Mouse (Mus musculus) forebrain, embryonic 16.5 days (tissue): ENCODE measurements around the gene Mrpl51. TPM values are rescaled to one million over a fixed set of nuclear protein-coding genes. Genes with fewer than 3 reads are reported as not detected.

Source experiments
- ATAC-seq: fragments of 200-750 bp; cut with Nextera tagmentation; 2 replicates; pipeline ENCODE4 v1.8.0; 2017; ENCODE audit warnings: mild to moderate bottlenecking, moderate library complexity
- H3K27ac ChIP-seq: fragments of 300-500 bp; sonication (generic); 2 replicates; pipeline ENCODE4 v1.5.1; 2014; ENCODE audit warnings: low read length, control low read depth
- H3K27me3 ChIP-seq: fragments of 300-500 bp; sonication (generic); replicated peaks from 2 replicates; pipeline ENCODE4 v1.6.1; 2014; ENCODE audit warnings: low read length; ENCODE audit not compliant: control insufficient read depth, insufficient read depth
- H3K36me3 ChIP-seq: fragments of 300-500 bp; sonication (generic); 2 replicates; pipeline ENCODE4 v1.6.1; 2014; ENCODE audit not compliant: control insufficient read depth, insufficient read depth
- H3K4me1 ChIP-seq: fragments of 300-500 bp; sonication (generic); replicated peaks from 2 replicates; pipeline ENCODE4 v1.6.1; 2014; ENCODE audit warnings: low read length; ENCODE audit not compliant: control insufficient read depth, insufficient read depth
- H3K4me2 ChIP-seq: fragments of 300-500 bp; sonication (generic); 2 replicates; pipeline ENCODE4 v1.6.1; 2014; ENCODE audit warnings: mild to moderate bottlenecking, low read length, control low read depth
- H3K4me3 ChIP-seq: fragments of 300-500 bp; sonication (generic); replicated peaks from 2 replicates; pipeline ENCODE4 v1.5.1; 2014; ENCODE audit warnings: mild to moderate bottlenecking, low read length, control low read depth
- H3K9ac ChIP-seq: fragments of 300-500 bp; sonication (generic); replicated peaks from 2 replicates; pipeline ENCODE4 v1.6.1; 2014; ENCODE audit warnings: low read depth, low read length, control low read depth
- H3K9me3 ChIP-seq: fragments of 300-500 bp; sonication (generic); 2 replicates; pipeline ENCODE4 v1.6.1; 2016; ENCODE audit warnings: low read length; ENCODE audit not compliant: control insufficient read depth
- WGBS: fragments of 180-500 bp; shearing (Covaris S2); extraction: QIAGEN DNeasy Blood & Tissue Kit; methylation state at CpG from one replicate; pipeline ENCODE4 v1.1.7; 2014; 5-methylcytosine and 5-hydroxymethylcytosine counted together
- polyA plus RNA-seq: library from polyadenylated mRNA; unstranded; fragments of >200 nt; fragmentation: Nextera tagmentation; extraction: Ambion mirVana; gene quantifications from 2 replicates; pipeline ENCODE4 v1.2.1, GENCODE M21; 2015

Gene Mrpl51
- polyA plus RNA-seq, 1 experiment from 2014 or later = 140 TPM

DNA sequence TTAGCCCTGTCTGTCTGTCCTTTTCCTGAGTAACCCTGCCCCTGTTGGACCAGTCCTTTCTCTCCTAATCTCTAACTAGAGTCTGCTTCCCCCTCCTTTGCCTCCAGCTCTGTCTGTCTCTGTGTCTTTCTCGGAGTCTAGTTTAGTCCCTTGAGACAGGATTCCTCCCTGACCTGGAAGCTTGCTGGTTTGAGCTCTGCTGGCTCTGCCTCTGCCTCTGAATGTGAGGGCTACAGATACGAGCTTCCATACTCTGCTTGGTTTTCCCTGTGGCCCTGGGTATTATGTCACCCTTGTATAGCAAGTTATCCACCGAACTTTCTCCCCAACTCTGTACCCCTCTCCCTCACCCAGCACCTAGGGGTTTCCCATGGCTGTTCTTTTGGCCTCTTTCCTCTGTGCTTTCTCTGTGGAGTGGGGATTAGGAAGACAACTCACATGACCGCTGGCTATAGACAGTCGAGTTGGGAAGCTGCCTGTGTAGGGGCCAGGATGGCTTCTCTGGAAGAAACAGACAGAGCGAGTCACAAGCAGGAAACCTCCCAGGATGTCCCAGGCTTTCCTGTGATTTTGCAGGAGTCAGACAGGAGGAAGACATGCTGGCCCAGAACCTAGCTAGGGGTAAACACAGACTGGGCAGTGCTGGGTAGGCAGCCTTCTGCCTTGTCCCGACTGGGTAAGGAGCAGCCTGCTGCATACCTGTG is 42.4 kb downstream of the Mrpl51 start:
- H3K9me3 ChIP-seq = no peaks in the 10 kb centered on the region
- no peak overlapping the region for H3K4me3 ChIP-seq
- no peak overlapping the region for H3K9ac ChIP-seq
- no peak overlapping the region for H3K4me2 ChIP-seq
- 65% methylated on average over 7 of the region's 7 CpGs for WGBS
- no peak overlapping the region for H3K27ac ChIP-seq
- no peaks in the 10 kb centered on the region for H3K27me3 ChIP-seq
- peaks cover 14% of the 10 kb centered on the region for H3K4me1 ChIP-seq
- ATAC-seq = no peak
- H3K36me3 ChIP-seq = no peaks in the 10 kb centered on the region

DNA sequence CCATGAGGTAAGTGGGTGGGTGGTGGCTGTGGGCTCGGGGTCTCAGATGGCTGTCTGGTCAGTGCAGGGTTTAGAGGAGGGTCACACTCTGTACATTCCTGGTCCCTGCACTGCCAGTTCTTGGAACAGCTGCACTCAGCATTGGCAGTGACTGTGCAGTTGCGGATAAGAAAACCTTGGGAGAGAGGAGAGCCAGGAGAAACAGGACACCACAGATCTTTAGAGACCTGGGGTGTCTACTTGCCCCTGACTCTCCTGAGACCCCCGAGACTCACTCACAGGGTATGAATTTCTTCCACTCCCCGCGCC is 42.9 kb downstream of the Mrpl51 start:
- 77% methylated on average over 5 of the region's 5 CpGs for WGBS
- H3K27me3 ChIP-seq = no peaks in the 10 kb centered on the region
- no peaks in the 10 kb centered on the region for H3K36me3 ChIP-seq

DNA sequence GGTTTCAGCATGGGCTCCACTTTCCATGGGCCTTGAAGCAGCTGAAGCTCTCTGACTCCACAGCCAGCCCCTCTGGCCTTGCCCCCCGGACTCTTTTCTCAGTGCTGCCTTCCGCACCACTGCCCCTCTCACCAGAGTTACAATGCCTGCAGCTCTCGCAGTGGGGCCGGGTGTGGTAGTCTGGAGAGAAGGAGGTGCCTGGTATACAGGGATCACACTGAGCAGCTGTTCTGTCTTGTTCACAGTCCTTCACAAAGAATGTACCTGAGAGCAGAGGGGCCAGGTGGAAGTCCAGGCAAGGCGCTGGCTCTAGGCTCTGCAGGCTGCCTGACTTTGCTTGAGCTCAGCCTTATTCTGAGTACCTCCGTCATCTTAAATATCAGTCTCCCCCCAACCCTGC is 44.7 kb downstream of the Mrpl51 start:
- no peaks in the 10 kb centered on the region for H3K36me3 ChIP-seq
- H3K4me3 ChIP-seq = no peak overlapping the region
- ATAC-seq = no peak
- H3K4me1 ChIP-seq = peaks cover 7% of the 10 kb centered on the region
- H3K9me3 ChIP-seq = no peaks in the 10 kb centered on the region
- H3K4me2 ChIP-seq = no peak overlapping the region
- H3K27me3 ChIP-seq = no peaks in the 10 kb centered on the region
- H3K9ac ChIP-seq = no peak overlapping the region
- 39% methylated on average over 6 of the region's 6 CpGs for WGBS
- no peak overlapping the region for H3K27ac ChIP-seq

More for the DNA sequence above, 42.9 kb downstream of the Mrpl51 start:
- H3K9me3 ChIP-seq = no peaks in the 10 kb centered on the region
- no peak overlapping the region for H3K9ac ChIP-seq
- ATAC-seq = no peak
- no peak overlapping the region for H3K4me2 ChIP-seq
- no peak overlapping the region for H3K4me3 ChIP-seq
- H3K4me1 ChIP-seq = peaks cover 14% of the 10 kb centered on the region
- no peak overlapping the region for H3K27ac ChIP-seq

GRCm38 (mm10) chr6:125236782-125237181 is 45.2 kb downstream of the Mrpl51 start, which contains the start of gene Cd27:
Gene Cd27, minus strand, starts transcription at chr6:125237010.
- H3K4me3 ChIP-seq = no peak within 1 kb of the TSS
- H3K36me3 ChIP-seq = no peaks in the 10 kb centered on the region
- ATAC-seq = no peak
- no peak within 1 kb of the TSS for H3K9ac ChIP-seq
- H3K27ac ChIP-seq = no peak within 1 kb of the TSS
- WGBS = 18% methylated on average over 6 of the region's 6 CpGs
- no peaks in the 10 kb centered on the region for H3K27me3 ChIP-seq
- H3K9me3 ChIP-seq = no peaks in the 10 kb centered on the region
- peaks cover 3% of the 10 kb centered on the region for H3K4me1 ChIP-seq
- H3K4me2 ChIP-seq = no peak within 1 kb of the TSS

DNA sequence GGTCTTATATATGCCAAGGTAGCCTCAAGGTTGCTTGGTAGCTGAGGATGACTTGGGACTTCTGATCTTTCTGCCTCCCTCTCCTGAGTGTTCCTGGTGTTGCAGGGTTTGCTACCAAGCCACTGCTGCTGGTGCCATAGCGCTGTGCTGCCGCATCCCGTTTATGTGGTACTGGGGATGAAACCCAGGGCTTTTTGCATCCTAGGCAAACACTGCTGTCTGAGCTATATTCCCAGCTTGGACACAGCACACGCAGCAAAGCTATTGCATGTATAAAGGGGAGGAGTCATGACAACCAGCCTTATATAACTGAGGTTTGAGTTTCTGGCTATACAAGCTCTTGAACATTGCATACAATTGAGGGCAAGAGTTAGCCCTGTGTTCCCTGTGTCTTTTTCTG is 45.8 kb downstream of the Mrpl51 start:
- H3K9ac ChIP-seq = no peak overlapping the region
- no peaks in the 10 kb centered on the region for H3K27me3 ChIP-seq
- H3K4me3 ChIP-seq = no peak overlapping the region
- no peak for ATAC-seq
- no peaks in the 10 kb centered on the region for H3K9me3 ChIP-seq
- H3K4me2 ChIP-seq = no peak overlapping the region
- no peak overlapping the region for H3K27ac ChIP-seq
- no peaks in the 10 kb centered on the region for H3K36me3 ChIP-seq
- WGBS = 90% methylated on average over 4 of the region's 4 CpGs
- H3K4me1 ChIP-seq = no peaks in the 10 kb centered on the region

DNA sequence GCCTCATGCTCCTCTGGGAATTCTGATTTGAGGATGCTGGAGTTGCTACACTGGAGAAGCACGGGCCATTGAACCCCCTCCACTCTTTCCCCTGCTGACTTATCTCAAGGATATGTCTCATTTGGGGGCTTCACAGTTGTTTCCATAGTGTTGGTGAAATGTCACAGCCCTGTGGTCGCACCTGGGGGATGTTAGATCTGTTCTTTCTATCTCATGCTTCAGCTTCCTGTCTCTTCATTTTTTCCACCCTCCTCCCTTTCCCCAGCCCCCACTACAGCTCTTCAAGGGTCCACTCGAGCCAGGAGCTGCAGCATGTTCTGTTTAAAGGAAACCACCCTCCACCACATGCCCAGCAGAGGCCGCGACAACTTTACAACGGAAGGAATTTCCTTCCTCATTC is 46.8 kb downstream of the Mrpl51 start:
- Histone ChIP-seq H3K4me2 (no peak overlapping the region), H3K36me3 (no peaks in the 10 kb centered on the region), H3K9me3 (no peaks in the 10 kb centered on the region), H3K27ac (no peak overlapping the region), H3K4me3 (no peak overlapping the region), H3K9ac (no peak overlapping the region), H3K27me3 (no peaks in the 10 kb centered on the region), H3K4me1 (no peaks in the 10 kb centered on the region)
- 85% methylated on average over 6 of the region's 6 CpGs for WGBS
- no peak for ATAC-seq

GRCm38 (mm10) chr6:125239547-125239946 is 47.9 kb downstream of the Mrpl51 start:
- Histone ChIP-seq H3K4me1 (no peaks in the 10 kb centered on the region), H3K36me3 (no peaks in the 10 kb centered on the region), H3K27ac (no peak overlapping the region), H3K9ac (no peak overlapping the region), H3K27me3 (no peaks in the 10 kb centered on the region), H3K4me3 (no peak overlapping the region), H3K9me3 (no peaks in the 10 kb centered on the region), H3K4me2 (no peak overlapping the region)
- WGBS = 90% methylated on average over 5 of the region's 5 CpGs
- ATAC-seq = no peak

- no peak overlapping the region for H3K27ac ChIP-seq
- H3K27me3 ChIP-seq = no peaks in the 10 kb centered on the region
- no peaks in the 10 kb centered on the region for H3K36me3 ChIP-seq
Observed at GRCm38 (mm10) chr6:125240617-125241016, 49.0 kb downstream of the Mrpl51 start.

DNA sequence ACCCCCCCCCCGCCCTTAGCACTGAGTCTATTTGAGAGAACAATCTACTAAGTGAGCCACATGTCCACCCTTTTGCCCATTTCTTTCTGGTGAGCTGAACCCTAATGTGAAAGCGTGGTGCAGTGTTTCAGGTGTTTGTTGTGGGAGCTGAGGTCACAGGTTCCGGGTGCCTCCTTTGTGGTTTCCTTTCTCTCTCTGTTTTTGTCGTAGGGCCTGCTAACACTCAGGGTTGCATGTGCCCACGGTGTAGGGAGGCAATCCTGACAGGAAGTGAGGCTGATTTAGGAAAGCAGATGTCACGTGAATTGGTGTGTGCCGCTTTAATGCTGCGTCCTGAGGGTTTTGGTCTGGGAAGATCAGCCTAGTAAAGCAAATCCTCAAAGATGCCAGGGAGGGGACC is 50.0 kb downstream of the Mrpl51 start:
- Histone ChIP-seq H3K27ac (no peak overlapping the region), H3K36me3 (no peaks in the 10 kb centered on the region), H3K4me3 (no peak overlapping the region), H3K4me2 (no peak overlapping the region), H3K4me1 (no peaks in the 10 kb centered on the region), H3K27me3 (no peaks in the 10 kb centered on the region), H3K9me3 (no peaks in the 10 kb centered on the region), H3K9ac (no peak overlapping the region)
- no peak for ATAC-seq
- WGBS = 84% methylated on average over 8 of the region's 8 CpGs

More at GRCm38 (mm10) chr6:125240617-125241016, 49.0 kb downstream of the Mrpl51 start:
- ATAC-seq = no peak
- H3K4me3 ChIP-seq = no peak overlapping the region
- no peak overlapping the region for H3K9ac ChIP-seq
- no peaks in the 10 kb centered on the region for H3K4me1 ChIP-seq
- H3K4me2 ChIP-seq = no peak overlapping the region
- 90% methylated on average over 5 of the region's 5 CpGs for WGBS
- H3K9me3 ChIP-seq = no peaks in the 10 kb centered on the region

DNA sequence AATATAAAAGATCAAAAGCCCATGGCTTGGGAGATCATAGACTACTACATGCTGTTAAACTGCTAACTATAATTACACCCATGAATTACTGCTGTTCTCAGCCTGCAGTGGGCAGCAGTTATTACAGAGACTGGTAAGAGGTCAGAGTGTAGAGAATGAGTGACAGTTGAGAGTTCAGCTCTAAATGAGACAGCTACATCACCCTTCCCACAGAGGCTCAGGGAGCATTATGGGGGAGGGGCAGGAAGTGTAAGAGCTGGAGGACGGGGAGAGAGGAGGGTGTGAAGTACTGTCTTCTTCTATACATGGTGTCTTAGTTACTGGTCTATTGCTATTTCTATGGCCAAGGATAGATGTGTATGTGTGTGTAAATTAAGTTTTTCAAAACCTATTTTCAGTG is 53.0 kb downstream of the Mrpl51 start:
- WGBS = 35% methylated on average over 1 of the region's 1 CpGs
- Histone ChIP-seq H3K4me3 (no peak overlapping the region), H3K36me3 (no peaks in the 10 kb centered on the region), H3K27ac (no peak overlapping the region), H3K9me3 (no peaks in the 10 kb centered on the region), H3K4me1 (no peaks in the 10 kb centered on the region), H3K9ac (no peak overlapping the region), H3K4me2 (no peak overlapping the region), H3K27me3 (no peaks in the 10 kb centered on the region)
- ATAC-seq = no peak
